Mouse (Mus musculus): ENCODE measurements at regions not wholly inside any gene's neighbourhood (a gene's known extent, or its start where the extent isn't known, plus 50 kb on each side); places are given as distances from the start of the nearest gene placed in this dataset.

DNA sequence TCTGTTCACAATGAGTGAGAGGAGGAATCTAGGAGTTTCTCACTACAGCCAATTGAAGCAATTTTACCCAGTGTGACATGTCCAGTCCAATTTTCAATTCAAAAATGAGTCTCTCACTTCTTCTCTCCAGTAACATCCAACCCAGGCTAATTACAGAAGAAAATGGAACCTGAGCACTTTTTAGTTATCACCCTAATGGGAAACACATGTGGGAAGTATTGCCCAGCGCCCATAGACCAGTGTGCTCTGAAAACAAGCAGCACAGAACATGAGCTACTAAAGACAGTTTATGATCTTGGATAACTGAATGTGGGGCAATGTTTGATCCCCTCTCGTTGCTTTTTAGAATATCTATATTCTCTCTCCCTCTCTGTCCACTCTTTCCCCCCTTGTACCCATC lies 70.5 kb upstream of the Efemp1 start:
- no peak for DNase-seq (ENCODE audit: low spot score)

DNA sequence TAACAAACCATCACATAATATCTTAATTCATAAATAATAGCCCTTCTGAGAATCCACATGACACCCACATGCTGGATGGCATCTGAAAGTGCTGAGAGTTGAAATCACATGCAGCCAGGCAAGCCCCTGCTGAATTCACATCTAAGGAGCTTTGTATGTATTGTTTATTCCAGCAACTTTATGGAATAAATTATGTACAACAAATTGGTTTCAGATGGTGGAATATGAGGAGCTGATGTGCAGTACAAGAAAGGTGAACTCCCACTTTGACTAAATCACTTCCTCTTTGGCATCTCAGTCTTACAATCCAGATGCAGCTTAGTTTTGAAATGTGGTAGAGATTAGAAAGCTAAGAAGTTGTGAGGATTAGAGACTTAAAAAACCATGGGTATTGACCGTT lies 82.2 kb upstream of the Efemp1 start:
- DNase-seq (ENCODE audit: low spot score) = no peak

DNA sequence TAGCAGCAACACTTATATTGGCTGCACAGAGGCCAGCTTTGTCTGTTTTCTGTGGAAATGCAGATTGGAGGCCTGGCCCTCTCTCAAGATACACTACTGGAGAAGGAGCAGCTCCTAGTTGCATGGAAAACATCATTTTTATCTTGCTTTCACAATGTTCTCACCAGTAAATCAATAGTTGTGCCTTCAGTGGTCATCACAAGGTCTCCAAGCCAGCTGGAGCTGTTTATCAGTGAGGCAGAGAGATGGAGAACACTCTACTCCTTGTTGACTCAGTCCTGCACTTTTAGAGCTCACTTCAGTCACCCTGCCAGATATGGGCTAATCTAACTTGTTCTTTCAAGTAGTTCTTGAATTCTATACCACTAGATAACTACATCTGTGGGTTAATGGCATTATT lies 92.3 kb upstream of the Efemp1 start:
- no peak for DNase-seq (ENCODE audit: low spot score)

DNA sequence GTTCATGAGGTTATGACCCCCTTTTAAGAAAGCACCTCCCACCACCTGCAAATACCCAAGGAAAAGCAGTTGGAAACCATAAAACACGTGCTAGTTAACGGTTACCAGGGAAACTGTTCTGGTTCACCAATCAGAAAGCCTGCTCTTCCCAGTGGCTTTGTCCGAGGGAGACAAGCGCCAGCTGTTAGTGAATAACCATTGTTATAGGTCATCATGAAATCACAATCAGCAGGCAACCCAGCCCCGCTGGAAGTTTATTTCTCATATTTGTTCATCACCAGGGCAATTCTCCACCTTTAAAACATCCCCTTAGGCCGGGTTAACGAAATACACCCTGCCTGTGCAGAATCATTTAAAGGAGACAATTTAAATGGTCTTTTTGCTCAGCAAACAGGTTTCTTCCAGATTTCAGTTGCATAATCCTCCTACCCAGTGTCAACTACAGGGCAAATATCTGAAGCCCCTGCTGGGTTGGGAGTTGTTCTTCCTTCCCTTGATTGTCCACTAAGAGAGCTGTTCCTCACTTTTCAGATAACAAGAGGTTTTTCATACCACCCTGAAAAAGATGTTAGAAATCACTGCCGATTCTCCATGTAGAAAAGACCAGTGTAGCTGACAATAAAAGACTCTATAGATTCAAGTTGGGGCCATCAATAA lies 117.9 kb upstream of the Efemp1 start:
- DNase-seq (ENCODE audit: low spot score) = no peak

DNA sequence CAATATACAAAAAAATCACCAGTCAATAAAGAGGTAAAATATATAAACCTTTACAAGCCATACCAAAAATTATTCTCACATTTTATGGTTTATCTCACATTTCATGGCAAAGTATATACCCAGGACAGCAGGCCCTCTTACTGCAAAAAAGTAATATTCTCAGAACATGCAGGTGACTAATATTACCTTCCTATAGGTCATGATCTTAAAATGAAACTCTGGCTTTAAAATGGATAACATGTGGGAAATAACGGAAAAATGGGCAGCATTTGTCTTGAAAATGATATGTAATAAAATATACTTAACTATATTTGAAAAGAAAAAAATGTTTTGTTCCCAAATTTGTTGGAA lies 118.4 kb upstream of the Efemp1 start:
- DNase-seq (ENCODE audit: low spot score) = no peak

DNA sequence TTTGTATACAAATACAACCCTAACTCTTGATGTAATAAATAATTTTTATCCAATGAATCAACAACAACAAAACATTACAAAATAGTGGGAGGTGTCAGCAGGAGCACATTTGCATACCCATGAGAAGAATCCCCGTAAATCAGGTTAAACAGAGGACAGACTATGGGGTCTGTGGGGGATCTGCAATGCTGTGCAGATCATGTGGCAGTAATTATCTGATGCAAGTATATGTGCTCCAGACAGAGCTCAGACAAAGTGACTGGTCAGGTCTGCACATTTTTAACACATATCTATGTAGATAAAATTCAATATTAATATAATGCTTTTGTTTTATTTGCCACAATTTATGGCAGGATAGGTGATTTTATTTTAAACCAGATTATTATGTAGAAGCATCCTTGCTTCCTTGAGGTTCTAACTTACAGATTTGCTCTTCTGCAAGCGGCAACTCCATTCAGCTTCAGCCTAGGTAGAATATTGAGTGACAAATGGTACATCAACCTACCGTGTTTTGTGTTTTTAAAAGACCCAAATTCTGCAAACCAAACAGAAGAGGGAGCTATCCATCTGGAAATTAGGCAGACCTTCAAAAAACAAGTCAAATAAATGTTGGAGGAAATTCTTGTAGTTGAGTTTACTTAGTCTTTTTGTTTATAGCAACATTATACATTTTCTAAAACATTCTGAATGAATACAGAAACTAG lies 119.0 kb upstream of the Efemp1 start:
- peak; percentile 37 for DNase-seq (ENCODE audit: low spot score)

DNA sequence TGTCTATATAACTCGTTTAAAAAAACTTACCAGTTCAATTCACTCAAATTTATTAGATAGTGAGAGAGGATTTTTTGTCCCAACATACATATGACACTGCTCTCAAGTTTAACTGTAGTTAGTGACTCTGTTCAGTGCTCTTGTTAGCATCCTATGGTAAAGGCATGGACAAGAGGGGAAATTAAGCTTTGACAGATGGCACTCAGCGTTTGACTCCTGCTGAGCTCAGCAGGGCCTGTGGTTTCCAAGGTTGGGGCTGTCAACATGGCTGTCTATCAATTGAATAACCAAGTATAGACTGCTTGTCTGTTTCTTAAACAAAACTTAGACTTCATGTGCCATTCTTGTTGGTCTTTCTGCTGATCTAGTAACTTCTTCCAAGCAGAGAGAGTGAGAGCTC lies 122.9 kb upstream of the Efemp1 start:
- no peak for DNase-seq (ENCODE audit: low spot score)

DNA sequence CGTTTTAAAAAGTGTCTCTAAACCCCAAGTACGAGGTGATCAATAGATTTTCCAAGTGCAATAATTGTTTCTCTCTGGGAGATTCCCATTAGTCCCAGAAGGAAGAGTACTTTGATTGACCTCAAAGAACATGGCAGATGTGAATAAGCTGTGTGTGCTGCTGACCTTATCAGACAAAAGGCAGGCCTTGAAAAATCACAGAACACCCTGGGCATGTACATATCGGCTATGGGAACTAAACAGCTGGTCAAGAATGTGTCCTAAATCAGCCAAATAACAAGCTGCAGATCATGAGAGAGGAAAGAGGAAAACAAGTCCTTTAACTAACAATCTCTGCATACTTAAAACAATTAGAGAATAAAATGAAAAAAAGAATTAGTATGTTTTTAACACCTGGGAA lies 125.4 kb upstream of the Ccdc85a start:
- no peak for DNase-seq (ENCODE audit: low spot score)

DNA sequence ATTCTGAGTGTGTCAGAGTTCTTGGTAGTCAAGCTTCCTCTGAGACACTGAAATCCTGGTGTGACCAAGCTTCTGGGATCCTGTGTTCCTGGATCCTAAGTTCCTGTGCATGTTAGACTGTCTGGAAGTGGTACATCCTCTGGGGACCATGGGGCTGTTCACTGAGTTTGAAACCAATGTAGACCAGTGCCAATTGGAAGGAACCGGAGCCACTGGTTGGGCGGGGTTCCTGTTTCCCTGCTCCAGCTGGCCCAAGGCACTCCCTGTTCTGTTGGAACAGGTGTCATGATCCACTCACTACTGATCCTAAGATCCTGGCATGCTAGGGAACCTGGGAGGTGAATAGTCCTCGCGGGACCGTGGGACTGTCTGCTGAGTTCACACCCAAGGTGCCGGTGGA lies 124.3 kb upstream of the Ccdc85a start:
- no peak for DNase-seq (ENCODE audit: low spot score)

DNA sequence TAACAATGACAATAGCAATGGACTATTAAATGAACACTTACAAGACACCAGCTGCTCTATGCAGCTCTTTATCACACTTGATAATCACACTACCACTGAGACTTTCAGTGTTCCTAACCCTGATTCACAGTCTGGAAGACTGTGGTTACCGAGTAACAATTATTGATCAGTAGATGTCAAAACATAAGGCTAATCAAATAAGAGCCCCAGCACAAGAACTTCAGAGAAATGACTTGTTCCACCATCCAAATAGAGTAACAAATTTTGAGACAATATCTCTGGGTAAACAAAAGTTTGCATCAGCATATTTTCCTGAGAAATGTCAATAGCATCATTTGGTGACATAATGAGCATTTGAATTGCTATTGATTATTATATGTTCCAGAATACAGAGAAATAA lies 118.3 kb upstream of the Ccdc85a start:
- DNase-seq (ENCODE audit: low spot score) = no peak

DNA sequence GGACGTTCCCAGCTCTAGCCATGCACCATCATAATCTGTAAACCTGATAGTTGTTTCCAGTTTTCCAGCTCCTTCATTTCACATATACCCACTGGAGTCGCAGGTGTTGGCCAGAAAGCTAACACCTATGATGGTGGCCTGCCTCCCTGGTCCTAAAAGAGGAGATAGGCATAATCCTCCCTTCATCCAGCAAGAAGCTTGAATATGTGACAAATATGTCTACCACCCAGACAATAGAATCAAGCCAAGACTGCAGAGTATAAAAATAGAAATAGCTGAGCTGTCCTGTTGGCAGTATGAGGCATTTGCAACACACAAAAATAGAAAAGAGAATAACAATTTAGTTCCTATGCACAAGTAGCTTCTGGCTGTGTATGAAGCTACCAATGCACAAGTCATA lies 117.3 kb upstream of the Ccdc85a start:
- DNase-seq (ENCODE audit: low spot score) = no peak

DNA sequence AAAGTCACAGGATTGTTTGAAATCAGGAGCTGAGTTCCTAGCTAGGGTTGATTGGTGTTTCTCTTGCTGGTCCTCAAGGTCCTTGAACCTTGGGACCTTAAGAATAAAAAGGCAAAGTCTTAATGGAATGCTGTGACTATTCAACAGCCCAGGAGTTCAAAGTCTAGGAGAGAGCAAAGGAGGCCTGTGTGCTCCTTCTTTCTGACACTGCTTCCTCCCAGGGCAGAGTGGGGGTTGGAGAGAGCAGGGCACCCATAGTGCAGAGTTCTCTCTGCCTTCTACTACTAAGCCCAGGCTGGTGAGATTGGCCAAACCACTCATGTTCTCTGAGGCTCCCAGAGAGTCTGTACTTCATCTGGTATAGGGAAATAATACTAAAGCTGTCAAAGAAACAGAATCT lies 115.6 kb upstream of the Ccdc85a start:
- no peak for DNase-seq (ENCODE audit: low spot score)

DNA sequence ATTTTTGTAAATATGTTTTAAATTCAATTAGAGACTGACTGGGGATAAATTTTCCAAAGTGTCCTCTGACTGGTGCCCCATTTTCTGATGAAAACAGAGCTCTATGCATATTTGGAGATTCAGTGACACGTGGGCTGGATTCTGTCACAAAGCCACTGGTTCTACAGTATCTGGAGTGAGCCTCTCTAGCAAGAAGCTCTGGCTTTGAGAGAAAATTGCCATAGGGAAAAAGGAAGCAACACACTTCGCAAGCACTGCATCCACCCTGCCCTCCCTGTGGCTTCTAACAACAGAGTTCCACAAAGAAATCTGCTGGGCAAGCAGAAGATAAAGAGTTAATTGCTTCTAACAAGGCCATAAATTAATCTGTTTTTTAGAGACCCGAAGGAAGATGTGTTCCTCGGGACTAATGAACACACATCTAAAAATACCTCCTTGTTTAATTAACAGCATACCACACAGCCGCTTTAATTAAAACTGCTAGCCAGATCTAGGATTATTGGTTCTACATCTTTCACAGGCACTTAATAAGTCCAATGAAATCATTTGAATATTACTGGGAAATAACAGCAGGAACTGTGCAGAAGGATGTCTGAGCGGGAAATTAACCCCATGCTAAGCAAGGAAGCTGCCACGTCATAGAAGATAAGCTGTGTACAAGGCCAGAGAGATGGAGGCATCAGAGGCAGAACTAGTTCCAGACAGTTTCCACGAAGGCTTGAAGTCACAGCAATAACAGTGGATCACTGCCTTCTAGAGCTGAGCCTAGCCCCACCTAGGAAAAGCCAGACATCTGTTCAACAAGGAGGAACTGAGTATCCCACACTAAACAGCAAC lies 113.7 kb upstream of the Ccdc85a start:
- no peak for DNase-seq (ENCODE audit: low spot score)

DNA sequence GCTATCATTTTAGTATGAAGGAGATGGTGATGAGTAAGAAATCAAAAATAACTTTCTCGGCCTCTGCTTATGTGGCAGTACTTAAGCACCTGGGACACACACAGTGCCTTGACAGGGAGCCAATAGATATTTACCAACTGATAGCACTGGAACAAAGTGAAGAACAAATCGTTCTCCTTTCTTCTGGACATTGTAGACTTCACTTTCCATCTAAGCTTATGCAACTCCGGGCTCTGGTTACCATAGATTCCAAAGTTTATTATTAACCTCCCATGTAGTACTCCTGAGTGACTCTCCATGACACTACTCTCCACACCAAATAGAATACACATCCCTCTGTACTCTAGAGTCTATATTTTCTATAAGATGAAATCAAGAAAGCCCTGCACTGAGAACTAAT lies 110.9 kb upstream of the Ccdc85a start:
- no peak for DNase-seq (ENCODE audit: low spot score)

DNA sequence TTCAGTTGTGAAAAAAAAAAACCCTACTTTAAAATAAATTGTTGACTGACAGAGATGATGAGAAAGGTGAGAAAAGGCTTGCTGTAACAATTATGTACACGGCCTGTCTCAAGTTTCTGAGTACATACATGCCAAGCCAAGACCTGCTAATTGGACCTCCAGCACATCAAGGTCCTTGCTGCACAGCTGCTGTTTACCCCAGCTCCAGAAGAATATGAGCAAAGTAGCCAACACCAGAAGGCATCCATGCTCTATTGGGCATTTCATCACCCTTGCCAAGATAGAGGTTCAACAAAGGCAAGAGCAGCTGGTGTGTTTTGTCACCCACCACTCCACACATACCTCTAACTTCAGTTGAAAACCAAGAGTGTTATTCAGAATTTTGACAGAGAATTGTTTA lies 109.2 kb upstream of the Ccdc85a start:
- DNase-seq (ENCODE audit: low spot score) = no peak

DNA sequence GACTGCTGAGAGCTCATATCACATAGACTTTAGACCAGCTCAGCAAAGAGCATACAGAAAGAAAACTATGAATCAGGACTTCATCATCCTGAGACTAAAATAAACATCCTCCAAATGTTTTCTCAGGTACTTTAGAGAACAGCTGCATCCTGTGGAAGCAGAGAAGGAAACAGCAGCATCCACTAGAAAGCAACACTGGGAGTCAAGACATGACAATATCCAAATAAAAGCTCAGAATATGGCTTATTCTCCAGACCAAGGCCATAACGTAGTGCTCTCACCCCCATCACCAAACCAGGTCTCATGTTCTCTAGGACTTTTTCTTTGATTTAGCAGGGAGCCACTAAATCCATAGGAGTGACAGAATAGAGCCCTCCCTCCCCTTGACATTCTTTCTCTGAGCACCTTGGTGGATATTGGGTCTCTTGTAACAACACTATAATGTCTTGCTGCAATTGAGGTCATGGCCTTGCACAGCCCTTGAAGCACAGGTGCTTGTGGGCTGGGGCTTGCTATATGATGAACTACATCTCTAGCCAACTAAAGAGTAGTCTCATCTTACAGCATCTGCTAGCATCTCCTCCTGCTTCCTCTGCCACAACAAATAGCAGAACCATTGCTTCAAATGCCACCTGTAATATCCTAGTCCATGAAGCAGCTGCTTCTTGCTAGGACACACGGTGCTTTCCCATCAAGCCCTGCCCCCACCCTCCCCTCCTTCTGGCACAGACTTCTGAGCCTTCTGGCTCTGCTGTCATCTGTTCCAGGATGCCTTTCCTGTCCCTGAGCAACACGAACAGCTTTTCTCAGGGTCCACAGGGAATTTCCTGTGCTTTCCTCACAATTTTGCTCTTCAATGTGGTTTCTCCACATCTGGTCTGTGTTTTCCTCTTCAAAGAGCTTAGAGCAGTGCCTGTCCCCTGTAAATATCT lies 108.4 kb upstream of the Ccdc85a start:
- DNase-seq (ENCODE audit: low spot score) = no peak

DNA sequence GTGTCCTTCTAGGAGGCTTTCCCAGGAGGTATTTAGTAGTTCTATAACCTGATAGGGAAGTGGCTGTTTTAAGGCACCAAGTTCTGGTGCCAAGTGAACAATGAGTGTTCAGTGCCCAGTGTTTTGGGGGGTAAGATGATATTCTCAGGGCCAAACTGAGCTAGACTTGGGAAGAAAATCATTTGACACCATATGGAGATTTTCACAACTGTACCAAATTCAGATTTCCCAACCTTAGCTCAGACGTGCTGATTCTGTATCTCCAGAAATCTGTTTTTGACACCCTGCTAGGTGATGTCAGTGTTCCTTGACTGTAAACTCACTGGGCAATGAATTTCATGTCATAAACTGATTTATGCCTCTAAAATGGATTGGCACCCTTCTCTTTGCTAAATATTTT lies 104.3 kb upstream of the Ccdc85a start:
- DNase-seq (ENCODE audit: low spot score) = no peak

DNA sequence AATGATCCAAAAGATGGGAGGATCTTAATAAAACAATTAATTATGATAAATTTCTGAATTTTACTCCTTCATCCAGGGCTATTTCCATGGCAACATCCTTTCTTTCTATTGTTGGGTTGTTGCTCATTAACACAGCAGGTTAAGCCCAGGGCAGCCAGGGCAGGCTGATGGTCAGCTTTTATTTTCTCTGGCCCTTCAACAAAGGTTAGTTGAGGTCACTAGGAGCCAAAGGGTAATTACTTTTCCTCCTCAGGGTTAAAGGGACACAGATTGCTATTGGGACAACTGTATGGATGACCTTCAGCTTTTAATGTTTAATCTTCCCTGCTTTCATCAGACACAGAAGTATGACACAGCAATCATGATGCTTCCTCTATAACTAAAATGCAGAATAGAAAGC lies 101.3 kb upstream of the Ccdc85a start:
- no peak for DNase-seq (ENCODE audit: low spot score)

DNA sequence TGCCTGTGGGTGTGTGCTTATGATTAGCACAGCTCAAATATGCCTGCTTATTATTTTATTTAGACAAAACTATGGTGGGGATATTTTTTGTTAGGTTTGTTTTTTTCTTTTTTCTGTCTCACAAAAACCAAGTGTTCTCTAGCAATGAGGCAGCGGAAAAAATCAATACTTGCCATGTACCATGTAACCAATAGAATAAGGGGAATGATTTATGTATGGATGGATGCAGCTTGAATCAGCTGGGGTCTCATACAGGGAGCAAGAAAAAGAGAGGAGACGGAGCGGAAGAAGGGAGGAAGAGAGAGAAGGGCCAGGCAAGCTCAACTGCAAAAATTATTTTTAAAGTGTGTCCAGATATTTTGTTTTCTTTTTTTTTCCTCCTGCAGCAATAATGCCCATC lies 97.2 kb upstream of the Ccdc85a start:
- DNase-seq (ENCODE audit: low spot score) = no peak

DNA sequence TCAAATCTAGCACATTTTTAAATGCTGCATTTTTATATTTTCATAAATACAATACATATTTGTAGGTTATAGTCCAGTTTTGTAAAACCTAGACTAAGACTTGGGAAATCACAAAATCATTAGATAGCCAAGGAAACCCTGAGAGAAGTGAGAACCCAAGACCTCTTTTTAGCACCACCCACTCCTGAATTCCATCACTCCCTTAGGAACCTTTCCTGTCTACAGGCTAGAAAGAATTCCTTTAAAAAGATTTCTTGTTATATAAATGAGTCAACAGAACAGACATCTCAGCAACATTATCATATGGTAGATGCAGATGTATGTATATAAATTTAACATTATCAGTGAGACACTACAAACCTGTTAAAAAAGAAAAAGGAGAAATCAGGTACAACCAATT lies 86.6 kb upstream of the Ccdc85a start:
- no peak for DNase-seq (ENCODE audit: low spot score)

DNA sequence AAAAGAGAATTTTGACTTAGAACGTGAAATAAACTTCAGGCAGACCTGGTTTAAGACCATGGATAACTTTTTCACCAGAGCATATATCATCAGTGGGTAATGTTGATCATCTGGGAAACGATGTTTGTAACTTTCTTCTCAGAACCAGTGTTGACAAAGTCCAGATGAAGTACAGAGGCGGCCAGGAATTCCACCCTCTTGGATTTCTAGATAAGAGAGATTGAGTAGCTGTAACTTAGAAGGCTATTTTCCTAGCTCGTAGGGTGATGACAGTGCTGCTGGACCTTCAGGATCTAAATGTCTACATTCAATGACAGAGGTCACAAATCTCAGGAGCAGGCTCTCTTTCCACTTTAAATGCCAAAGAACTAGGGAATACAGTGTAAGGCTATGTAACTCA lies 85.2 kb upstream of the Ccdc85a start:
- no peak for DNase-seq (ENCODE audit: low spot score)

DNA sequence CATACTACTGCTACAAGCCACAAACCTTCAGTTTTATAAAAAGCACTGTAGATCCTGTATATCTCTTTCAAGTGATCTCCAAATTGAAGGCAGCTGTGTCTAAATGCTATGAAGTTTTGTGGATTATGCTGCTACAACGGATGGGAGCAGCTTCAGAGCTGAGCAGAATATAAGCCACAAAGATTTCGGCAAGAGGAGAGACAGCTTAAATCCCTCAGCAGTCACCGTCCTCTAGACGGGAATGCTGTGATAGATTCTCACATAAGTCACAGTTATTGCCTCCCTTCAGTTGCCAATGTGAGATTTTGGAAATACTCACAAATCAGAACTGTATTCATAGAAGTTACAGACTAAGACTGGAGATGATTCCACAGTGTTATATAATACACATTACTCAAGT lies 76.3 kb upstream of the Ccdc85a start:
- DNase-seq (ENCODE audit: low spot score) = no peak
